Mouse (Mus musculus): ENCODE measurements around the gene Pkp2.
"Not testable (repeated sequence)": the region's sequence is repeated elsewhere in the genome, so short reads cannot be mapped to it uniquely, and the experiment has no call there.

Gene Pkp2

GRCm38 (mm10) chr16:16213079-16213760 lies at the start of gene Pkp2:
TSS of gene Pkp2 (plus strand) at chr16:16213318.
- DNase-seq (ENCODE audit: low read depth): no peak

GRCm38 (mm10) chr16:16197374-16197773 lies 15.7 kb upstream of the Pkp2 start:
- DNase-seq (ENCODE audit: low read depth): no peak

- DNase-seq (ENCODE audit: low read depth): peak; percentile 21
Observed at GRCm38 (mm10) chr16:16201991-16202390, 11.1 kb upstream of the Pkp2 start.

GRCm38 (mm10) chr16:16204648-16205047 lies 8.5 kb upstream of the Pkp2 start:
- DNase-seq (ENCODE audit: low read depth): no peak

- peak; percentile 13 for DNase-seq (ENCODE audit: low read depth)
Observed at GRCm38 (mm10) chr16:16212723-16213078, 417 bp upstream of the Pkp2 start.

GRCm38 (mm10) chr16:16213761-16214305 lies 715 bp downstream of the Pkp2 start:
- no peak for DNase-seq (ENCODE audit: low read depth)

GRCm38 (mm10) chr16:16215645-16216387 lies 2.7 kb downstream of the Pkp2 start:
- DNase-seq (ENCODE audit: low read depth): no peak

- no peak for DNase-seq (ENCODE audit: low read depth)
Observed at GRCm38 (mm10) chr16:16216934-16217333, 3.8 kb downstream of the Pkp2 start.

GRCm38 (mm10) chr16:16219835-16220234 lies 6.7 kb downstream of the Pkp2 start:
- no peak for DNase-seq (ENCODE audit: low read depth)

- no peak for DNase-seq (ENCODE audit: low read depth)
Observed at GRCm38 (mm10) chr16:16222651-16223050, 9.5 kb downstream of the Pkp2 start.

- no peak for DNase-seq (ENCODE audit: low read depth)
Observed at GRCm38 (mm10) chr16:16224506-16224924, 11.4 kb downstream of the Pkp2 start.

- no peak for DNase-seq (ENCODE audit: low read depth)
Observed at GRCm38 (mm10) chr16:16225828-16226227, 12.7 kb downstream of the Pkp2 start.

- no peak for DNase-seq (ENCODE audit: low read depth)
Observed at GRCm38 (mm10) chr16:16230439-16230838, 17.3 kb downstream of the Pkp2 start.

- no peak for DNase-seq (ENCODE audit: low read depth)
Observed at GRCm38 (mm10) chr16:16233919-16234318, 20.8 kb downstream of the Pkp2 start.

GRCm38 (mm10) chr16:16236681-16237080 lies 23.6 kb downstream of the Pkp2 start:
- not testable (repeated sequence) for DNase-seq (ENCODE audit: low read depth)

GRCm38 (mm10) chr16:16238356-16238755 lies 25.2 kb downstream of the Pkp2 start:
- DNase-seq (ENCODE audit: low read depth): no peak

- DNase-seq (ENCODE audit: low read depth): no peak
Observed at GRCm38 (mm10) chr16:16244711-16245110, 31.6 kb downstream of the Pkp2 start.

GRCm38 (mm10) chr16:16250470-16250869 lies 37.4 kb downstream of the Pkp2 start:
- DNase-seq (ENCODE audit: low read depth): no peak

GRCm38 (mm10) chr16:16253326-16254074 lies 40.4 kb downstream of the Pkp2 start:
- DNase-seq (ENCODE audit: low read depth): no peak

GRCm38 (mm10) chr16:16255217-16255616 lies 42.1 kb downstream of the Pkp2 start:
- no peak for DNase-seq (ENCODE audit: low read depth)

- no peak for DNase-seq (ENCODE audit: low read depth)
Observed at GRCm38 (mm10) chr16:16255874-16256273, 42.8 kb downstream of the Pkp2 start.

- no peak for DNase-seq (ENCODE audit: low read depth)
Observed at GRCm38 (mm10) chr16:16256672-16257071, 43.6 kb downstream of the Pkp2 start.

- no peak for DNase-seq (ENCODE audit: low read depth)
Observed at GRCm38 (mm10) chr16:16260882-16261281, 47.8 kb downstream of the Pkp2 start.

Data from naive thymus-derived CD4-positive, alpha-beta T cell, adult 2 months (primary cell).